Mouse (Mus musculus): ENCODE measurements around the gene Dzip1l. TPM values are rescaled to one million over a fixed set of nuclear protein-coding genes. Genes with fewer than 3 reads are reported as not detected.

Dzip1l gene
- total and polyA plus RNA-seq, 2 experiments from 2014 or later: 7.1 to 19.9 TPM

DNA sequence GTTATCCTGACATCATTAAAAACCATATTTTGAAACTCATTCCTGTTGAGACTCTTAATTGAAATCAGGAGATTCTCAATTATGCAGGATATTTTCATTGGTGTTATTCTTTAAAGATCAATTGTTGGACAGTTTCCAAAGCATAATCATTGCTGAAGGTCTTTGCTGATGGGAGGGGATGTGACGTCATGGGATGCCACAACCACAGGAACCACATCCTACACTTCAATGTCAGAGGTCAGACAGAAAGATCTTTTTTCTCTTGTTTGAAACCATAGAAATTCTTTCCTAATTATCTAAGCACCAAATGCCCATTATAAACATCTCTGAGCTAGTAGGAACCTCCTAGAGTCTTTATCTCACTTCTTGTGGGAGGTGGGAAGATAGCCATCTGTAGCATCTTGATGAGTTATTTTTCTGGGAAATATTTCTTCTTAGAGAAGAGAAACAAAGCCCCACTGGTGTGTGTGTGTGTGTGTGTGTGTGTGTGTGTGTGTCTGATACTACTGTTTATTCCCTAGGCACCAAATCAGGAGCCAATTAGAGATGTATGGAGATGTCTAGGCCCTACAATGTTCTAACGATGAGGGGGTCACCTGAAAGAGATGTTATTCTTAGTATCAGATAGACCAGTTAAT is 70.6 kb downstream of the Dzip1l start:
- Histone ChIP-seq H3K9me3 (ENCODE audit: low read length) (no peaks in the 10 kb centered on the region), H3K27me3 (ENCODE audit: insufficient read depth, low read length) (no peaks in the 10 kb centered on the region), H3K36me3 (ENCODE audit: insufficient read depth, low read length) (no peaks in the 10 kb centered on the region), H3K4me3 (ENCODE audit: low read depth, low read length) (no peak overlapping the region), H3K4me2 (ENCODE audit: low read depth, low read length, poor library complexity, severe bottlenecking) (no peak overlapping the region), H3K27ac (ENCODE audit: low read depth, low read length) (no peak overlapping the region), H3K9ac (replicated peaks; ENCODE audit: low read length, poor library complexity, severe bottlenecking) (no peak overlapping the region), H3K4me1 (ENCODE audit: insufficient read depth, low read length) (no peaks in the 10 kb centered on the region)
- no peak for TF ChIP-seq CTCF (IDR thresholded peaks at IDR 0.05)
- DNase-seq (ENCODE audit: low spot score): no peak
- no peak for ATAC-seq (ENCODE audit: low FRiP score)
- 86% methylated on average over 2 of the region's 2 CpGs for WGBS

DNA sequence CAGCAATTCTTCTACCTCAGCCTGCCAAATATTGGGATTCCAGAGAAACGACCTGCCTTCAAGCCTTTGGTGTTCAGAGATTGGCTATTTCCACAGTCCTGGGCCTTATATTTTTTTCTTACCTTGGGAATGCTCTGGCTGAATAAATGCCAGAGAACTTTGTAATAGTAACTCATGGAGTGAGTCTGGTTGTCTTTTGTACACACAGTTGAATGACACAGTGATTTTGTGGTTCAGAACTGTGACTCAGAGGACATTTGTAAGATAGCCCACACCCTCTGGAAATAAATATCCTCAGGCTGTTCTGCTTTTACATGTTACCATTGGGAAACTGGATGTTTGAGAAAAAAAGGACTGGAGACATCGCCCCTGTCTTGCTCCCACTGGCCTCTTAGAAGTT is 71.9 kb downstream of the Dzip1l start:
- DNase-seq (ENCODE audit: low spot score): no peak
- ATAC-seq (ENCODE audit: low FRiP score): no peak
- Histone ChIP-seq H3K4me1 (ENCODE audit: insufficient read depth, low read length) (no peaks in the 10 kb centered on the region), H3K27me3 (ENCODE audit: insufficient read depth, low read length) (no peaks in the 10 kb centered on the region), H3K4me2 (ENCODE audit: low read depth, low read length, poor library complexity, severe bottlenecking) (no peak overlapping the region), H3K27ac (ENCODE audit: low read depth, low read length) (no peak overlapping the region), H3K9me3 (ENCODE audit: low read length) (no peaks in the 10 kb centered on the region), H3K36me3 (ENCODE audit: insufficient read depth, low read length) (no peaks in the 10 kb centered on the region), H3K4me3 (ENCODE audit: low read depth, low read length) (no peak overlapping the region), H3K9ac (replicated peaks; ENCODE audit: low read length, poor library complexity, severe bottlenecking) (no peak overlapping the region)
- TF ChIP-seq CTCF (IDR thresholded peaks at IDR 0.05): no peak
- 90% methylated on average over 2 of the region's 2 CpGs for WGBS

DNA sequence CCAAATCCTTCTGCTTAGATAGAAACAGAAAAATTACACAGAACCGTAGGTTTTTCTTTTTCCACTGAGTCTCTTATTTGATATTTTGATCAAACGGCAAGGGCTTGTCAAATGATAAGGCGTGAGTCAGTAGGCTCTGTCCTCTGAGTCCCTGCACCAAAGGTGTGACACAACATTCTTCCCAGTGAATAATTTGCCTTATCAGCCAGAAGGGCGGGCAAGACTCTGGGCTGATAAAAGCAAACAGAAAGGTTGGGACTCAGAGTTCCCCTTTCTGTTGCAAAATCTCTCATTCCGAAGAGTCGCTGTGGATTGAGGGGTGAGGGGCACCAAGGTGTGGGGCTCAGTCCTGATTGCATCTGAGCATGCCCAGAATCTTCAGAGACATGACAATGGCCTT is 72.9 kb downstream of the Dzip1l start:
- no peaks in the 10 kb centered on the region for H3K27me3 ChIP-seq (ENCODE audit: insufficient read depth, low read length)
- WGBS: 91% methylated on average over 6 of the region's 6 CpGs
- no peak overlapping the region for H3K4me3 ChIP-seq (ENCODE audit: low read depth, low read length)
- DNase-seq (ENCODE audit: low spot score) (no peak), ATAC-seq (ENCODE audit: low FRiP score) (no peak)
- no peaks in the 10 kb centered on the region for H3K36me3 ChIP-seq (ENCODE audit: insufficient read depth, low read length)
- no peaks in the 10 kb centered on the region for H3K4me1 ChIP-seq (ENCODE audit: insufficient read depth, low read length)
- no peak for TF ChIP-seq CTCF (IDR thresholded peaks at IDR 0.05)
- H3K4me2 ChIP-seq (ENCODE audit: low read depth, low read length, poor library complexity, severe bottlenecking): no peak overlapping the region
- no peak overlapping the region for H3K27ac ChIP-seq (ENCODE audit: low read depth, low read length)
- H3K9ac ChIP-seq (replicated peaks; ENCODE audit: low read length, poor library complexity, severe bottlenecking): no peak overlapping the region
- no peaks in the 10 kb centered on the region for H3K9me3 ChIP-seq (ENCODE audit: low read length)

DNA sequence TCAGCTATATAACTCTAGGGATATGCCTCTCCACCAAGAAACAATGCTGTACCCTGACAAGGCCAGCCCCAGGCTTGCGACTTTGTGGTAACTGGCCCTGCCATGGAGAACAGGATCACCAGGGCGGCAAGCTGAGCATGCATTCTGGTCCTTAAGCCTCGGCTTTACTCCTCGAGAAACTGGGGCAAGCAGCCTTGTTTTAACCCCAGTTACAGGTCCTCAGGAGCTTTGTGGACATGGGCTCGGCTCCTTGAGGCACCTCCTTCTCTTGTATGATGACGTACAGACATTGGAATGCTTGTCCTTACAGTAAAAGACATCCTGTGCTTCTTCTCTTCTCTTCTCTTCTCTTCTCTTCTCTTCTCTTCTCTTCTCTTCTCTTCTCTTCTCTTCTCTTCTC is 74.4 kb downstream of the Dzip1l start:
- H3K27me3 ChIP-seq (ENCODE audit: insufficient read depth, low read length): no peaks in the 10 kb centered on the region
- no peak for TF ChIP-seq CTCF (IDR thresholded peaks at IDR 0.05)
- H3K27ac ChIP-seq (ENCODE audit: low read depth, low read length): no peak overlapping the region
- no peaks in the 10 kb centered on the region for H3K4me1 ChIP-seq (ENCODE audit: insufficient read depth, low read length)
- no peak overlapping the region for H3K4me2 ChIP-seq (ENCODE audit: low read depth, low read length, poor library complexity, severe bottlenecking)
- DNase-seq (ENCODE audit: low spot score): no peak
- 79% methylated on average over 6 of the region's 6 CpGs for WGBS
- H3K9ac ChIP-seq (replicated peaks; ENCODE audit: low read length, poor library complexity, severe bottlenecking): no peak overlapping the region
- H3K9me3 ChIP-seq (ENCODE audit: low read length): no peaks in the 10 kb centered on the region
- no peaks in the 10 kb centered on the region for H3K36me3 ChIP-seq (ENCODE audit: insufficient read depth, low read length)
- no peak for ATAC-seq (ENCODE audit: low FRiP score)
- H3K4me3 ChIP-seq (ENCODE audit: low read depth, low read length): no peak overlapping the region

DNA sequence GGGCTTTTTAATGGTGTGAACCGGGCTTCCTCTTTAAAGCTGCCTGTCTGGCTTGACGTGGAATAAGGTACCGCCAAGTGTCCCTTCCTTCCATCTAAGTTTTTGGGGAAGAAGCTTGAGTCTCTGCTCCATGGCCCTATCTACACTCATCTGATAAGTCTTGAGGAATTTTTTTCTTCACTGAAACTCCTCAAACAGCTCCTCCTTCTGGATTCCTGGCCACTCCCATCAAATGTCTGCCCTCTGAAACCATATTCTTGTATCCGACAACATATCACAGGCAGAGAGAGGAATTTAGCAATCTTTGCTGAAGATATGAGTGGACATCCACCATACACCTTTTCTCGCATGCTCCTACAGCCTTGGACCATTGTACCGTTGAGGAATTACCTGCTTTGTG is 77.0 kb downstream of the Dzip1l start:
- ATAC-seq (ENCODE audit: low FRiP score) (no peak), DNase-seq (ENCODE audit: low spot score) (no peak)
- Histone ChIP-seq H3K4me2 (ENCODE audit: low read depth, low read length, poor library complexity, severe bottlenecking) (no peak overlapping the region), H3K9me3 (ENCODE audit: low read length) (no peaks in the 10 kb centered on the region), H3K4me1 (ENCODE audit: insufficient read depth, low read length) (no peaks in the 10 kb centered on the region), H3K27me3 (ENCODE audit: insufficient read depth, low read length) (no peaks in the 10 kb centered on the region), H3K27ac (ENCODE audit: low read depth, low read length) (no peak overlapping the region), H3K4me3 (ENCODE audit: low read depth, low read length) (no peak overlapping the region), H3K9ac (replicated peaks; ENCODE audit: low read length, poor library complexity, severe bottlenecking) (no peak overlapping the region), H3K36me3 (ENCODE audit: insufficient read depth, low read length) (no peaks in the 10 kb centered on the region)
- WGBS: 93% methylated on average over 6 of the region's 6 CpGs
- TF ChIP-seq CTCF (IDR thresholded peaks at IDR 0.05): no peak

DNA sequence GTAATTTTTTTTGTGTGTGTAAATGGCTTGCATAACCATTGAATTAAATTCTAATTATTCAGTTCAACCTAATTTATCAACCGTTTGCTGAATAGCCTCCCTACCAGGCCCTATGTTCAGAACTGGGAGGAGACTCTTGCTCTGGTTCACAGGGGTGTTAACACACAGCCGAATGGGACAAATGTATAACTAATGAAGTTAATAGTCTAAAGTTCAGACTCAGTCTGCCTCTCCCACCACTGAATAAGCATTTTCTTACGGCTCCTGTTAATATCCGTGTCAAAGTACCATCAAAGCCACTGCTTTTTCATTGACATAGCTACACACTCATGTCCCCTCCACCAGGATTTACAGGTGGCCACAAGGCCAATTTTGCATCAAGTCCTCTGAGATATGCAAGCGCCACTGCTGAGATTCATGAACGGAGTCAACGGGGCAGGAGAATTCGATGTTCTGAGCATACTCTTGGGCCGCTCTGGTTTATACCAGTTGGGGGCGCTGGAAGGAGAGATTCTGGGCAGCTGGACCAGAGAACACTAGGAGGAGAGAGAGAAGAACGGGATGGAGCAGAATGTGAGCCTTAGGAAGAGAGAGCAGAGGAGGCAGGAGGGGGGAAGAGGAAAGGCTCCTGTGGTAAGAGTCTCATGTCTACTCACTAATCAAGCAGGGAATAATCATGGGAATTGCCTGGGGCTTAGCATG is 78.3 kb downstream of the Dzip1l start:
- Histone ChIP-seq H3K36me3 (ENCODE audit: insufficient read depth, low read length) (no peaks in the 10 kb centered on the region), H3K4me3 (ENCODE audit: low read depth, low read length) (no peak overlapping the region), H3K4me2 (ENCODE audit: low read depth, low read length, poor library complexity, severe bottlenecking) (no peak overlapping the region), H3K27ac (ENCODE audit: low read depth, low read length) (no peak overlapping the region), H3K27me3 (ENCODE audit: insufficient read depth, low read length) (no peaks in the 10 kb centered on the region), H3K9ac (replicated peaks; ENCODE audit: low read length, poor library complexity, severe bottlenecking) (no peak overlapping the region), H3K4me1 (ENCODE audit: insufficient read depth, low read length) (no peaks in the 10 kb centered on the region), H3K9me3 (ENCODE audit: low read length) (no peaks in the 10 kb centered on the region)
- 73% methylated on average over 11 of the region's 11 CpGs for WGBS
- TF ChIP-seq CTCF (IDR thresholded peaks at IDR 0.05): no peak
- ATAC-seq (ENCODE audit: low FRiP score) (no peak), DNase-seq (ENCODE audit: low spot score) (no peak)

Measured in midbrain, postnatal 0 days (tissue).